25 mouse cellular contexts compared by ENCODE assay signal in genomic region chrX:20695842-20696241, GRCm38 (mm10). TPM values are rescaled to one million over a fixed set of nuclear protein-coding genes. Genes with fewer than 3 reads are reported as not detected.
DNase-seq lines count a peak whose midpoint lies in the region; ATAC-seq and TF ChIP-seq lines count a peak whose summit lies in the region.
"Had no signal": no experiment of that assay in that cellular context is flagged by ENCODE, and none has a peak within 500 bp of the region (broad histone marks: within the 10 kb centered on the region; RNA-seq: fewer than 3 reads in every experiment).

No protein-coding gene starts in this region.

- peaks cover 14% of the 10 kb centered on the region for H3K36me3 ChIP-seq in heart, embryonic 11.5 days (ENCODE audit: control insufficient read depth, insufficient read depth, low read length)
- H3K36me3 ChIP-seq in heart, postnatal 0 days (replicated peaks; ENCODE audit: control insufficient read depth, insufficient read depth, low read length), result peaks cover 41% of the 10 kb centered on the region
- peaks cover 45% of the 10 kb centered on the region for H3K36me3 ChIP-seq in kidney, embryonic 14.5 days (ENCODE audit: control insufficient read depth, insufficient read depth, low read length)

- no peaks in the 10 kb centered on the region for H3K9me3 ChIP-seq in heart, embryonic 11.5 days (replicated peaks; ENCODE audit: control insufficient read depth, low read length)
- H3K9me3 ChIP-seq in heart, postnatal 0 days (replicated peaks; ENCODE audit: control insufficient read depth, low read length), result no peaks in the 10 kb centered on the region
- no peaks in the 10 kb centered on the region for H3K9me3 ChIP-seq in kidney, embryonic 14.5 days (ENCODE audit: control insufficient read depth, low read length)
- H3K9me3 ChIP-seq: embryonic facial prominence, embryonic 12.5 days; embryonic facial prominence, embryonic 15.5 days; heart, embryonic 15.5 days had no signal

- no peak for ATAC-seq in heart, embryonic 11.5 days (replicated peaks; ENCODE audit: insufficient number of reproducible peaks, low FRiP score, low TSS enrichment)
- peak; percentile 50; the same call in 1 of the 2 replicates for ATAC-seq in heart, postnatal 0 days (ENCODE audit: insufficient read depth, low read depth)
- ATAC-seq in kidney, embryonic 14.5 days (ENCODE audit: low FRiP score, low TSS enrichment), result no peak
- ATAC-seq: CD4-positive, CD25-positive, alpha-beta regulatory T cell, adult 4 months; forebrain, embryonic 14.5 days; forebrain, postnatal 0 days; hindbrain, postnatal 0 days; inflammation-experienced regulatory T-cells, adult 6 months; intestine, embryonic 16.5 days had no signal

- WGBS in heart, embryonic 11.5 days (ENCODE audit: insufficient replicate concordance), result 72% methylated on average over 4 of the region's 4 CpGs
- 61% methylated on average over 4 of the region's 4 CpGs for WGBS in heart, postnatal 0 days
- 94% methylated on average over 4 of the region's 4 CpGs for WGBS in kidney, embryonic 14.5 days

- no peaks in the 10 kb centered on the region for H3K27me3 ChIP-seq in heart, embryonic 11.5 days (ENCODE audit: control insufficient read depth, insufficient read depth, low read length)
- no peaks in the 10 kb centered on the region for H3K27me3 ChIP-seq in heart, postnatal 0 days (ENCODE audit: control insufficient read depth, insufficient read depth, low read length)
- H3K27me3 ChIP-seq in kidney, embryonic 14.5 days (ENCODE audit: control insufficient read depth, insufficient read depth, low read length), result no peaks in the 10 kb centered on the region
- H3K27me3 ChIP-seq: embryonic facial prominence, embryonic 12.5 days; embryonic facial prominence, embryonic 15.5 days; heart, embryonic 15.5 days had no signal

- H3K4me1 ChIP-seq in heart, embryonic 11.5 days (ENCODE audit: control insufficient read depth, insufficient read depth, low read length), result no peaks in the 10 kb centered on the region
- no peaks in the 10 kb centered on the region for H3K4me1 ChIP-seq in heart, postnatal 0 days (ENCODE audit: control insufficient read depth, insufficient read depth)
- H3K4me1 ChIP-seq in kidney, embryonic 14.5 days (ENCODE audit: control insufficient read depth, insufficient read depth, low read length), result no peaks in the 10 kb centered on the region
- H3K4me1 ChIP-seq: embryonic facial prominence, embryonic 12.5 days; embryonic facial prominence, embryonic 15.5 days had no signal

- peak; percentile 3 for DNase-seq in heart, adult 8-10 months (ENCODE audit: low spot score)
- no peak for DNase-seq in heart, postnatal 0 days (ENCODE audit: low spot score)
- DNase-seq in heart, postnatal 10 days, result peak; percentile 20 to 47
- peak; percentile 22 for DNase-seq in heart, postnatal 4 days
- DNase-seq: adrenal gland, adult 2 months; adrenal gland, postnatal 14 days; cerebellum, adult 11 months; cerebellum, adult 2 months; cerebellum, adult 9-11 months; cerebellum, postnatal 25 days; forebrain, postnatal 0 days; gastrocnemius, adult 2 months; gastrocnemius, postnatal 14 days; kidney, adult 18-20 months had no signal

- TF ChIP-seq EP300 in heart, postnatal 0 days (IDR thresholded peaks at IDR 0.05; ENCODE audit: low read depth), result no peak

- H3K4me3 ChIP-seq in heart, embryonic 11.5 days (ENCODE audit: low read depth, low read length), result no peak overlapping the region
- H3K4me3 ChIP-seq in heart, postnatal 0 days (ENCODE audit: low read depth, low read length), result no peak overlapping the region
- H3K4me3 ChIP-seq in kidney, embryonic 14.5 days (ENCODE audit: low read length), result no peak overlapping the region
- H3K4me3 ChIP-seq: embryonic facial prominence, embryonic 12.5 days; embryonic facial prominence, embryonic 15.5 days; gastrocnemius, adult 2 months; heart, embryonic 15.5 days had no signal

- no peak for TF ChIP-seq CTCF in heart, postnatal 0 days (IDR thresholded peaks at IDR 0.05; ENCODE audit: low read depth)

- no peak overlapping the region for H3K9ac ChIP-seq in heart, embryonic 11.5 days (ENCODE audit: low read depth, low read length)
- no peak overlapping the region for H3K9ac ChIP-seq in heart, postnatal 0 days (replicated peaks; ENCODE audit: low read depth, low read length)
- no peak overlapping the region for H3K9ac ChIP-seq in kidney, embryonic 14.5 days (ENCODE audit: low read depth, low read length)
- H3K9ac ChIP-seq: embryonic facial prominence, embryonic 12.5 days; embryonic facial prominence, embryonic 15.5 days; forebrain, postnatal 0 days; heart, embryonic 15.5 days; hindbrain, embryonic 14.5 days had no signal

- H3K4me2 ChIP-seq in heart, embryonic 11.5 days, result no peak overlapping the region
- H3K4me2 ChIP-seq in heart, postnatal 0 days (ENCODE audit: low read depth, low read length), result no peak overlapping the region
- no peak overlapping the region for H3K4me2 ChIP-seq in kidney, embryonic 14.5 days (replicated peaks; ENCODE audit: low read depth, low read length)
- H3K4me2 ChIP-seq: embryonic facial prominence, embryonic 12.5 days; embryonic facial prominence, embryonic 15.5 days; heart, embryonic 15.5 days; hindbrain, embryonic 14.5 days had no signal

- intact Hi-C loops in heart, postnatal 10 days (cut with DNase I), result no loop called here

- no peak overlapping the region for H3K27ac ChIP-seq in heart, embryonic 11.5 days (ENCODE audit: low read depth, low read length)
- H3K27ac ChIP-seq in heart, postnatal 0 days (ENCODE audit: low read depth), result no peak overlapping the region
- no peak overlapping the region for H3K27ac ChIP-seq in kidney, embryonic 14.5 days (ENCODE audit: low read depth, low read length)
- H3K27ac ChIP-seq: embryonic facial prominence, embryonic 12.5 days; embryonic facial prominence, embryonic 15.5 days; gastrocnemius, adult 2 months; heart, embryonic 15.5 days; hindbrain, embryonic 14.5 days; hindbrain, postnatal 0 days had no signal

RNA-seq across cellular contexts. Expression of gene Usp11, which starts 7.9 kb away (rescaled TPM):
- 1 to 10 TPM; 3.7 to 7.3 (median 5.9) TPM for total RNA-seq in heart, adult 8-10 months (2022)
- 40.7 and 53.7 TPM in 2 replicates for polyA plus RNA-seq in heart, embryonic 11.5 days (2014; fragmentation: Nextera tagmentation; extraction: Ambion mirVana)
- total RNA-seq in heart, postnatal 0 days (2014; rRNA removed; ENCODE audit: low replicate concordance), result 20.8 and 28.8 TPM in 2 replicates
- 10.2 and 11.4 TPM in 2 replicates for polyA plus RNA-seq in heart, postnatal 0 days (2015; fragmentation: Nextera tagmentation; extraction: Ambion mirVana)
- total RNA-seq in heart, postnatal 10 days (2021), result 10 to 100 TPM; 10.8 to 11.0 TPM
- total RNA-seq in heart, postnatal 4 days (2021), result 10 to 100 TPM; 17.0 to 17.1 TPM
- 22.7 and 39.7 TPM in 2 replicates for polyA plus RNA-seq in kidney, embryonic 14.5 days (2014; fragmentation: Nextera tagmentation; extraction: Ambion mirVana)

RNA-seq across cellular contexts. Expression of gene Cdk16, which starts 8.1 kb away (rescaled TPM):
- total RNA-seq in heart, adult 8-10 months (2022), result 100 to 1,000 TPM; 112 to 136 (median 121) TPM
- polyA plus RNA-seq in heart, embryonic 11.5 days (2014; fragmentation: Nextera tagmentation; extraction: Ambion mirVana), result 77.1 and 89.3 TPM in 2 replicates
- 154 and 171 TPM in 2 replicates for total RNA-seq in heart, postnatal 0 days (2014; rRNA removed; ENCODE audit: low replicate concordance)
- polyA plus RNA-seq in heart, postnatal 0 days (2015; fragmentation: Nextera tagmentation; extraction: Ambion mirVana), result 83.1 and 83.4 TPM in 2 replicates
- total RNA-seq in heart, postnatal 10 days (2021), result 100 to 1,000 TPM; 169 to 183 TPM
- total RNA-seq in heart, postnatal 4 days (2021), result 100 to 1,000 TPM; 173 to 186 TPM
- 76.7 and 80.6 TPM in 2 replicates for polyA plus RNA-seq in kidney, embryonic 14.5 days (2014; fragmentation: Nextera tagmentation; extraction: Ambion mirVana)

RNA-seq across cellular contexts. Expression of gene Uba1, which starts 37.7 kb away (rescaled TPM):
- 100 to 1,000 TPM; 197 to 257 (median 214) TPM for total RNA-seq in heart, adult 8-10 months (2022)
- 165 and 182 TPM in 2 replicates for polyA plus RNA-seq in heart, embryonic 11.5 days (2014; fragmentation: Nextera tagmentation; extraction: Ambion mirVana)
- total RNA-seq in heart, postnatal 0 days (2014; rRNA removed; ENCODE audit: low replicate concordance), result 258 and 314 TPM in 2 replicates
- 100 and 105 TPM in 2 replicates for polyA plus RNA-seq in heart, postnatal 0 days (2015; fragmentation: Nextera tagmentation; extraction: Ambion mirVana)
- 100 to 1,000 TPM; 260 to 271 TPM for total RNA-seq in heart, postnatal 10 days (2021)
- 100 to 1,000 TPM; 293 to 326 TPM for total RNA-seq in heart, postnatal 4 days (2021)
- 118 and 194 TPM in 2 replicates for polyA plus RNA-seq in kidney, embryonic 14.5 days (2014; fragmentation: Nextera tagmentation; extraction: Ambion mirVana)
